Mouse (Mus musculus) midbrain, embryonic 15.5 days (tissue): ENCODE results near the gene Btaf1. TPM values are rescaled to one million over a fixed set of nuclear protein-coding genes. Genes with fewer than 3 reads are reported as not detected.

Experiments
- ATAC-seq: fragments of 200-750 bp; cut with Nextera tagmentation; replicated peaks from 2 replicates; pipeline ENCODE4 v1.8.0; 2017; ENCODE audit warnings: moderate TSS enrichment
- H3K27ac ChIP-seq: fragments of 300-500 bp; sonication (generic); 2 replicates; pipeline ENCODE4 v1.5.1; 2015; ENCODE audit warnings: mild to moderate bottlenecking, inconsistent platforms
- H3K27me3 ChIP-seq: fragments of 300-500 bp; sonication (generic); replicated peaks from 2 replicates; pipeline ENCODE4 v1.6.1; 2015; ENCODE audit warnings: inconsistent platforms
- H3K36me3 ChIP-seq: fragments of 300-500 bp; sonication (generic); replicated peaks from 2 replicates; pipeline ENCODE4 v1.6.1; 2015; ENCODE audit warnings: inconsistent platforms
- H3K4me1 ChIP-seq: fragments of 300-500 bp; sonication (generic); 2 replicates; pipeline ENCODE4 v1.6.1; 2015; ENCODE audit warnings: inconsistent platforms
- H3K4me2 ChIP-seq: fragments of 300-500 bp; sonication (generic); 2 replicates; pipeline ENCODE4 v1.6.1; 2015; ENCODE audit warnings: inconsistent platforms, mild to moderate bottlenecking, moderate library complexity
- H3K4me3 ChIP-seq: fragments of 300-500 bp; sonication (generic); 2 replicates; pipeline ENCODE4 v1.5.1; 2015; ENCODE audit warnings: mild to moderate bottlenecking, inconsistent platforms
- H3K9ac ChIP-seq: fragments of 300-500 bp; sonication (generic); 2 replicates; pipeline ENCODE4 v1.6.1; 2015; ENCODE audit warnings: mild to moderate bottlenecking, inconsistent platforms
- H3K9me3 ChIP-seq: fragments of 300-500 bp; sonication (generic); 2 replicates; pipeline ENCODE4 v1.6.1; 2016; ENCODE audit warnings: inconsistent platforms
- WGBS: fragments of 180-500 bp; shearing (Covaris S2); methylation state at CpG from one replicate; pipeline ENCODE4 v1.1.7; 2015; ENCODE audit warnings: mixed read lengths; 5-methylcytosine and 5-hydroxymethylcytosine counted together
- polyA plus RNA-seq: library from polyadenylated mRNA; unstranded; fragments of >200 nt; fragmentation: Nextera tagmentation; extraction: Ambion mirVana; gene quantifications from 2 replicates; pipeline ENCODE4 v1.2.1, GENCODE M21; 2015

Btaf1 gene
- polyA plus RNA-seq, 1 experiment from 2014 or later: 10.2 TPM

DNA sequence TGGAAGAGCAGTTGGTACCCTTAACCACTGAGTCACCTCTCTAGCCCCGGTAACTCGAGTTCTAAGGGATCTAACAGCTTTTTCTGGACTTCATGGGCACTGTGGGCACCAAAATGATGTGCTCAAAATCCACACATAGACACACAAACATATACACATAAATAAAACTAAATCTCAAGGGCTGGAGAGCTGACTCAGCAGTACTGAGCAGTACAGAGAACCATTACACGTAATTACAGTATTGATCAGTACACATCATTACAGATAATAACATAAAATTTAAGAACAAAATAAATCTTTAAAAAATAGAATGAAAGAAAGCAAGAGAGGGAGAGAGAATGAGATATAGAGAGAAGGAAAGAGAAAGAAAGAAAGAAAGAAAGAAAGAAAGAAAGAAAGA lies 16.7 kb upstream of the Btaf1 start:
- H3K9ac ChIP-seq: no peak overlapping the region
- WGBS: 87% methylated on average over 3 of the region's 3 CpGs
- H3K4me3 ChIP-seq: no peak overlapping the region
- no peaks in the 10 kb centered on the region for H3K36me3 ChIP-seq
- H3K9me3 ChIP-seq: no peaks in the 10 kb centered on the region
- no peak overlapping the region for H3K27ac ChIP-seq
- H3K27me3 ChIP-seq: no peaks in the 10 kb centered on the region
- ATAC-seq: no peak
- H3K4me2 ChIP-seq: no peak overlapping the region
- H3K4me1 ChIP-seq: peaks cover 10% of the 10 kb centered on the region

DNA sequence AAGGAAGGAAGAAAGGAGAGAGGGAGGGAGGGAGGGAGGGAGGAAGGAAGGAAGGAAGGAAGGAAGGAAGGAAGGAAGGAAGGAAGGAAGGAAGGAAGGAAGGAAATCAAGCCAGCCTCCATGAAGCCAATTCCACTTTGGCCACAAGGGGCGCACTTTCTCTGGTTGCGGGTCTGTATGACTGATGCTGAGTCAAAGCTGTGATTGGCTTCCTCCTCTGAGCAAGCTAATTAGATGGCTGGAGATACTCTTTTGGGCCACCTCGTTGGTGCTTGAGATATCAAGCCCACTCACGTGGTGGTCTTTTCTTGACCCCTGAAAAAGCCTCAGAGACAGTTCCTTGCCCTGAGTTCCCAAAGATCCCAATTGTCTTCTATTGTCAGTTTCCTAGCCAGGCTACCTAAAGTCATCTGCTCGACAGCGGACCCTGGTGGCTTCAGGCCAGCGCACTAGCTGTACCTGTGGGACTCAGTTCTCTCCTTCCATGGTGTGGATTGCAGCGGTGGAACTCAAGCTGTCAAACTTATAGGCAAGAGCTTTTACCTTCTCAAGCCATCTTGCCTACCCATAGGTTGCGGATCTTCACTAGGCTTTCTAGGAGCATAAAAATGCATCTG lies 16.1 kb upstream of the Btaf1 start:
- H3K9ac ChIP-seq: no peak overlapping the region
- ATAC-seq: no peak
- 26% methylated on average over 9 of the region's 9 CpGs for WGBS
- no peaks in the 10 kb centered on the region for H3K36me3 ChIP-seq
- H3K4me1 ChIP-seq: peaks cover 10% of the 10 kb centered on the region
- H3K27me3 ChIP-seq: no peaks in the 10 kb centered on the region
- H3K4me3 ChIP-seq: no peak overlapping the region
- no peak overlapping the region for H3K4me2 ChIP-seq
- no peak overlapping the region for H3K27ac ChIP-seq
- no peaks in the 10 kb centered on the region for H3K9me3 ChIP-seq

DNA sequence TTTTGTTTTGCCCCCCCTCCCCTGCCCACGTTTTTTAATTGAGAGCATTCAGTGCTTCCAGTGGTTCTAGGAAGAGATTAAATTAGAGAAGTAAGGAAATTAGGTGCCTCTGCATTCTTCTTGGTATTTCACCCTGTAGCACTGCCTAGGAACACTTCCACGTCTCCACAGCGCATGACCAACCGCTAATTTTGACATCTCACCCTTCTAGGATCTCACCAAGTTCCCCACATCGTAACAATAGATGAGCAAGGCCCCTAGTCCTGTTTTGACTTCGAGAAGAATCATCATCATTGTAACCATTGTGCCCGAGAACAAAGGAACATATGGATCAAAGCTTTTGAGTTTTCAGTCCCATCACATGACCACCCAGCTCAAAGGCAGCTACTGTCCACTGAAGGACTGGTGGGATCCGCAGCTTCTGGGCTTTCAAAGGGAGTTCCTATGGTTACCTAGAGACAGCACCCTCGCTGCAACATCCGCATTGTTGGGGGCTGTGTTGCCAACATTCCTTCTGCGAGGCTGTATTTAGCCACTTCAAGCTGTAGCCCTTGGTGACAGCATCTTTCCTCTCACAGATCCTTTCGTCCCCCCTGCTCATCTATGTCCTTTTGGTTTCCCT lies 15.3 kb upstream of the Btaf1 start:
- Histone ChIP-seq H3K27me3 (no peaks in the 10 kb centered on the region), H3K36me3 (no peaks in the 10 kb centered on the region), H3K27ac (peak overlapping the region; percentile 38; the same call in 1 of the 2 replicates), H3K9me3 (no peaks in the 10 kb centered on the region), H3K9ac (no peak overlapping the region), H3K4me2 (no peak overlapping the region), H3K4me3 (no peak overlapping the region), H3K4me1 (peaks cover 10% of the 10 kb centered on the region)
- ATAC-seq: peak; percentile 86
- WGBS: 9% methylated on average over 12 of the region's 12 CpGs

DNA sequence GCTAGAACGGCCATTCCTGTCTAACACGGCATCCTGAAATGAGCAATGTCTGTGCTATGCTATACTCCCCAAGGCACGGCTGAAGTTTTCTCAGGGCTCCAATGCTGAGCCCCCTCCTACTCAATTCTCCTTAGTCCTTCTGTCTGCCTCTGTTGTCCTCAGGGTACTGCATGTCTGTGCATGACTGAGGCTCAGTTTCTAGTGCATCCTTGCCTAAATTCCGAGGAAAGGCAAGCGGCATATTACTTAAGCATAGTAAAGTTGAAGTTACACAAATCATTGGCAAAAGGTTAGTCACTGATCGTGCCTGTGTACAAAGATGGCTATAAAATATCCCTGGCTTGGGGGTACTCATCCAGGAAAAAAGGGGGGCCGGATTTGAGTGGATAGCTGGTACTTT lies 12.8 kb upstream of the Btaf1 start:
- Histone ChIP-seq H3K27ac (no peak overlapping the region), H3K4me1 (peaks cover 19% of the 10 kb centered on the region), H3K36me3 (no peaks in the 10 kb centered on the region), H3K4me2 (no peak overlapping the region), H3K9me3 (no peaks in the 10 kb centered on the region), H3K27me3 (no peaks in the 10 kb centered on the region), H3K9ac (no peak overlapping the region), H3K4me3 (no peak overlapping the region)
- no peak for ATAC-seq
- WGBS: 86% methylated on average over 7 of the region's 7 CpGs

DNA sequence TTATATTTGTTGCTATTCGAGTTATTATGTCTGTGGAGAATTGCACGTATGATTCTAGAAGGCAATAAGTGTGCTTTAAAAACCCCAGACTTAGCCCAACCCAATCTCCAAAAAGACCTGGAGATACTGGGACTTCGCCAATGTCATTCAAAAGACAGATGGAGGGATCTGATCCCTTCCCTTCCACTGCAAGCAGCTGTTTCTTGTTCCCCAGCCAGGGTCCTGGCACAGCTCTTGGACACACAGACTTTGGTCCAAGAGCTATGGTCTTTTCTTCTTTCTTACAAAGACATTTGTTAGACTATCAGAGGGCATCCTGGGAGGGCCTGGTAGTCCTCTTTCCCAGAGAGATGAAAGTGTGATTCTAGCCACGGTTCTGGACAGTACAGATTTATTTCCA lies 9.7 kb upstream of the Btaf1 start:
- H3K4me1 ChIP-seq: peaks cover 17% of the 10 kb centered on the region
- no peak overlapping the region for H3K27ac ChIP-seq
- no peaks in the 10 kb centered on the region for H3K36me3 ChIP-seq
- H3K27me3 ChIP-seq: no peaks in the 10 kb centered on the region
- H3K4me3 ChIP-seq: no peak overlapping the region
- ATAC-seq: no peak
- H3K9ac ChIP-seq: no peak overlapping the region
- no peak overlapping the region for H3K4me2 ChIP-seq
- no peaks in the 10 kb centered on the region for H3K9me3 ChIP-seq
- 79% methylated on average over 4 of the region's 4 CpGs for WGBS

DNA sequence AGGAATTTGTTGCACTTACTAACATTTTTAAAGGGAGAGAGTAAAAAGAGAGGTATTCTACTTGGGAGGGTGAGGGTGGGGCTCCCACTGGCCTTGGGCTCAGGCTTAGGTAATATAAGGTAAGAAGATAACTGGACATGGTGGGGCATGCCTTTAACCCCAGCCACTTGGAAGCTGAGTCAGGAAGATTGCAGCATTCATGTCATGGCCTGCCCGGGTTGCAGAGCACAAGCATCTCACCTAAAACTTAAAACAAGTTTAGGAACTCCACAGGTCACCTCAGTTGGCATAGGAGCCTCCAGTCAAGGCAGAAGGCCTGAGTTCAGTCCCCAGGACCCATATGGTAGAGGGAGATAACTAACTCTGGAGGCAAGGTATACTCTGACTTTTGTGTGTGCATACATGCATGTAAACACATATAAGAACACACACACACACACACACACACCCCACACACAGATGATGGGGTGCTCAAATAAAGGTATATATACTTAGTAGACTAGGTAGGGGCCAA lies 8.9 kb upstream of the Btaf1 start:
- WGBS: 91% methylated on average over 1 of the region's 1 CpGs
- Histone ChIP-seq H3K4me1 (peaks cover 17% of the 10 kb centered on the region), H3K9me3 (no peaks in the 10 kb centered on the region), H3K4me3 (no peak overlapping the region), H3K27me3 (no peaks in the 10 kb centered on the region), H3K9ac (peak overlapping the region; percentile 14; the same call in 1 of the 2 replicates), H3K4me2 (peak overlapping the region; percentile 21), H3K27ac (no peak overlapping the region), H3K36me3 (no peaks in the 10 kb centered on the region)
- no peak for ATAC-seq

DNA sequence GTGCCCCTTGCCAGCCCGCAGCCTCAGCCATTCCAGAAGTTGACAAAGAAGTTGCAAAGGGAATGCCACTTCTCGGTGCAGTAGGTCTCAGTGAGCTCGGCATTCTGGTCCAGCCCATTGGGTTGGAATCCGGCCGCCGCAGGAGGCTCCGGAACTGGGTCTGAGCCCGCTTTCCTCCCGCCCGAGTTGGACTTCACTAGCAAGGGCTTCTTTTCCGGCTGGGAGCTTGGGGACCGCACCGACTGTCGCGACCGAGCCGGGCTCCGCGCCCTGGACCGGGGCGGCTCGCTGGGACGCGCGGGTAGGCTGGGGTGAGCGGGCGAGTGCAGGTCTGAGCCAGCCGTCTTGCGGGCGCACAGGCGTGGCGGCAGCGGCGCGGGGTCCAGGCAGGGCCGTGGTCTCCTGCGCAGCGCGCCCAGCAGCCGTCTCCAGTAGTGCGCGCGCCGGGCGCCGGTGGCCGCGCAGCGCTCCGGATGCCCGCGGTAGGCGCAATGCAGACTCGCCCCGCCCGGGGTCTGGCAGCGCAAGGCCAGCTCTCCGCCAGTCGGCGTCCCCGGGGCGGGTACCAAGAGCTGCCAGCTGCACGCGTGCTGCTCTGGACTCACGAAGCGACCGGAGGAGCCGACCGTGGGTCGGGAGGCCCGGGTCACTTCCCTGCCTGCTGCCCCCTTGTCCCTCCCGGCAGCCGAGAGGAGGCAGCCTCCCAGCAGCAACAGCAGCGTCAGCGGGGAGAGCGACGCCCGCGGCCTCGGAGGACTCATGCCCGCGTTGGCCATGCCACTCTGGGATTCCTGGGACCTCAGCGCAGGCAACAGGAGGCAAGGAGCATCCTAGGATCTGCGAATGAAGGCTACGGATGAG lies 7.2 kb upstream of the Btaf1 start:
- H3K4me1 ChIP-seq: peaks cover 17% of the 10 kb centered on the region
- H3K9ac ChIP-seq: peak overlapping the region; percentile 93
- H3K36me3 ChIP-seq: no peaks in the 10 kb centered on the region
- no peaks in the 10 kb centered on the region for H3K9me3 ChIP-seq
- under 1% methylated on average over 65 of the region's 85 CpGs for WGBS
- H3K4me3 ChIP-seq: peak overlapping the region; percentile 99
- peak overlapping the region; percentile 92 for H3K27ac ChIP-seq
- no peaks in the 10 kb centered on the region for H3K27me3 ChIP-seq
- peak; percentile 92 for ATAC-seq
- peak overlapping the region; percentile 93 for H3K4me2 ChIP-seq

DNA sequence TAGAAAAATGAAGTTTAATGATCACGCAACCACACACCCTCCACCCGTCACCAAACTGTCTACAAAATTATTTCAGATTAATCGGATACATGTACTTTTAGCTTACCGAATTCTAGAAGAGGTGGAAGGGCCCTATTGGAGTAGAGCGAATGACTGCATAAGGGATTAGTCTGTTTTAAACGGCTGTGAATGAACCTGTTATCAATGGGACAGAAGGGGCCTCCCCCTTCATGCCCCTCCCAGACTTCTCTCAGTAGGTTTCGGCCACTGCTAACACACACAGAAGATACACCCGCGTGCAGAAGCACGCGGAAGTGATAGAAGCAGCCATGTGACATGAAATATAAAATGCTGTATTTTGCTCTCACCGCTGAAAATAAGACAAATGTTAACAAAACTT lies 6.4 kb upstream of the Btaf1 start, which contains the start of gene Fgfbp3:
Fgfbp3 (minus strand) TSS at position 150 of the 400 bp plus-strand sequence.
- H3K4me2 ChIP-seq: peak within 1 kb of the TSS; percentile 93
- peak; percentile 25 for ATAC-seq

DNA sequence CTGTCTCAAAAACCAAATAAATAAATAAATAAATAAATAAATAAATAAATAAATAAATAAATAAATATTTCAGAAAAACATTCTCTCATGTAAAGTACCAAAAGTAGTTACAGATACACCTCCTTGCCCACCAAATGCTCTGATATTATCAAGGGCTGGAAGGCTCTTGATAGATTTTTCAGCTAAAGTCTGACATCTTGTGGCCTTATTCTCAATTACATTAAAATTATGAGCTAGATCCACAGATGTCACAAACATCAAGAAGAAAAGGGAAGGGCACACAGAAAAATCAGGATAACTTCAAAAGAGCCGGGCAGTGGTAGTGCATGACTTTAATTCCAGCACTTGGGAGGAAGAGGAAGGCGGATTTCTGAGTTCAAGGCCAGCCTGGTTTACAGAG lies 3.9 kb upstream of the Btaf1 start:
- no peak overlapping the region for H3K4me2 ChIP-seq
- no peak overlapping the region for H3K4me3 ChIP-seq
- H3K9ac ChIP-seq: no peak overlapping the region
- WGBS: 36% methylated on average over 2 of the region's 2 CpGs
- H3K27ac ChIP-seq: no peak overlapping the region
- no peaks in the 10 kb centered on the region for H3K9me3 ChIP-seq
- peaks cover 27% of the 10 kb centered on the region for H3K4me1 ChIP-seq
- no peaks in the 10 kb centered on the region for H3K27me3 ChIP-seq
- H3K36me3 ChIP-seq: no peaks in the 10 kb centered on the region
- no peak for ATAC-seq

More for the DNA sequence above, 6.4 kb upstream of the Btaf1 start, which contains the start of gene Fgfbp3:
- no peaks in the 10 kb centered on the region for H3K9me3 ChIP-seq
- WGBS: 4% methylated on average over 12 of the region's 12 CpGs
- H3K27me3 ChIP-seq: no peaks in the 10 kb centered on the region
- H3K36me3 ChIP-seq: no peaks in the 10 kb centered on the region
- peak within 1 kb of the TSS; percentile 99 for H3K4me3 ChIP-seq
- peaks cover 17% of the 10 kb centered on the region for H3K4me1 ChIP-seq
- peak within 1 kb of the TSS; percentile 93 for H3K9ac ChIP-seq
- peak within 1 kb of the TSS; percentile 92 for H3K27ac ChIP-seq

DNA sequence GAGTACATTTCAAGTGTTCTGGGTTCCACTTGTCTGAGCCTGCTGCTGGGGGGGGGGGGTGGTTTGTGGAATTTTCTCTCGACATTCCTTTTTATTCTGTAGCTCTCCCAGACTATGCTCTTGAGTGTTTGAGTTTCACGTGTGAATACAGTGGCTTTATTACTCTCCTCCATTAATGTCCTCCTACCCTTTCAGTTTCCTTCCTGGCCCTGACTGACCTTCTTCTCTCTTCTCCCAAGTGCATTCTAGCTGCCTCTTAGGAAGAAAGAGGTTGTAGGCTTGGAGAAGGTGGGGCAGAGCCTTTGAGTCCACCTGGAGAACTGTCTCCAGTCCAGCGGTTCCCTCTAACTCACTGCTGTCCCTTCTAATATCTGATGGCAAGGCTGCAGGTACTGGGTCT lies 2.9 kb upstream of the Btaf1 start:
- H3K9me3 ChIP-seq: no peaks in the 10 kb centered on the region
- peaks cover 31% of the 10 kb centered on the region for H3K4me1 ChIP-seq
- no peak for ATAC-seq
- 63% methylated on average over 3 of the region's 3 CpGs for WGBS
- H3K4me2 ChIP-seq: no peak overlapping the region
- H3K27ac ChIP-seq: no peak overlapping the region
- H3K36me3 ChIP-seq: no peaks in the 10 kb centered on the region
- H3K27me3 ChIP-seq: no peaks in the 10 kb centered on the region
- no peak overlapping the region for H3K4me3 ChIP-seq
- H3K9ac ChIP-seq: no peak overlapping the region

DNA sequence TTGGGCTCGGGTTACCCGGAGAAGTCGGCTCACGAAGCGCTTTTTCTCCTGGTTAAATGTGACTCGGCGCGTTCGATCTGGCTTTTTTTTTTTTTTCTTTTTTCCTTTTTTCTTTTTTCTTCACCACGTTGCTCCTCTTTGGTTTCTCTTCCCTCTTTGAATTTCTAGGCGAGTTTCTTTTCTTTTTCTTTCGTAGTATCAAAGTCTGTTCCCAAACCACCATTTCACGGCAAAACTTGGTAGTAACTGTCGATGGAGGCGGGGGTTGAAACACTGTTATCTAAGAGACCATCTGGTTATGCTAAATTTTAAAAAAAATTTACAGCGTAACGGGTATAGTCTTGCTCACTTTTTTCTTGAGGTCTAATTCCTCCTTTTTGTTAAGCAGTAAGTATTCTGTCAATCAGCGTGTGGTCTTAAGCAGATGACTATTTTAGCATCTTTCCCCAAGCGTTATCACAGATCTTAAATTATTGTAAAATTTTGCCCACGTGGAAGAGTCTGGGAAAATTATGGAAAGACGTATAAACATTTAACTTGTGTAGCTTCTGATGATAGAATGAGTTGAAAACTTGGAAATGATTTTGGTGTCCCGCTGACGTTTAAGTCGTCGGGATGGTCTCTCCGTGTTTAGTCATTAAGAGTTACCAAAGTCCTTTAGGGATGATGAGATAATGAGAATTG lies 816 bp downstream of the Btaf1 start:
- peak overlapping the region; percentile 92 for H3K27ac ChIP-seq
- no peaks in the 10 kb centered on the region for H3K9me3 ChIP-seq
- H3K36me3 ChIP-seq: no peaks in the 10 kb centered on the region
- H3K9ac ChIP-seq: peak overlapping the region; percentile 92
- 2% methylated on average over 26 of the region's 26 CpGs for WGBS
- ATAC-seq: no peak
- H3K27me3 ChIP-seq: no peaks in the 10 kb centered on the region
- peaks cover 26% of the 10 kb centered on the region for H3K4me1 ChIP-seq
- peak overlapping the region; percentile 95 for H3K4me3 ChIP-seq
- peak overlapping the region; percentile 74 for H3K4me2 ChIP-seq
